Mouse (Mus musculus) small intestine, adult 2 months (tissue): ENCODE results near the gene Ifitm5.

Experiments used
- CTCF ChIP-seq: fragments of 200-500 bp; IDR thresholded peaks from 2 replicates; pipeline ENCODE4 v1.5.1; 2012; ENCODE audit warnings: low read depth, mild to moderate bottlenecking, control low read depth, inconsistent platforms, low read length, moderate library complexity, mixed read lengths; ENCODE audit not compliant: insufficient replicate concordance, insufficient read length; ENCODE audit errors: extremely low read depth
- POLR2A ChIP-seq: fragments of 200-500 bp; IDR thresholded peaks from 2 replicates; pipeline ENCODE4 v1.6.1; 2012; ENCODE audit warnings: low read depth, mild to moderate bottlenecking, control low read depth, inconsistent platforms, low read length, moderate library complexity

GRCm38 (mm10) chr7:140967862-140968591 lies 17.9 kb upstream of the Ifitm5 start:
- TF ChIP-seq CTCF (no peak), POLR2A (no peak)
